Mouse (Mus musculus) heart, embryonic 14.5 days (tissue): ENCODE measurements around the gene Stx5a. TPM values are rescaled to one million over a fixed set of nuclear protein-coding genes. Genes with fewer than 3 reads are reported as not detected.

ENCODE experiments used
- ATAC-seq: fragments of 200-750 bp; cut with Nextera tagmentation; 2 replicates; pipeline ENCODE4 v1.8.0; 2017; ENCODE audit warnings: low read depth, moderate TSS enrichment; ENCODE audit not compliant: insufficient number of reproducible peaks, insufficient read depth, low FRiP score
- H3K27ac ChIP-seq, 2 experiments: fragments of 200-500 bp in 1 of 2; fragments of 300-500 bp in 1 of 2; sonication (generic) in 1 of 2; replicated peaks in 1 of 2; 2 replicates each; pipeline ENCODE4 v1.5.1; 2012 to 2014; ENCODE audit warnings: low read depth in 2 of 2, low read length in 2 of 2, control low read depth in 1 of 2, mild to moderate bottlenecking in 1 of 2, mixed read lengths in 1 of 2; ENCODE audit not compliant: control insufficient read depth in 1 of 2, insufficient read depth in 1 of 2
- H3K27me3 ChIP-seq: fragments of 300-500 bp; sonication (generic); 2 replicates; pipeline ENCODE4 v1.6.1; 2014; ENCODE audit warnings: mild to moderate bottlenecking, low read length, control low read depth; ENCODE audit not compliant: control insufficient read depth, insufficient read depth
- H3K36me3 ChIP-seq: fragments of 300-500 bp; sonication (generic); 2 replicates; pipeline ENCODE4 v1.6.1; 2014; ENCODE audit warnings: mild to moderate bottlenecking, control low read depth, low read length, mixed read lengths; ENCODE audit not compliant: control insufficient read depth, insufficient read depth
- H3K4me1 ChIP-seq, 2 experiments: fragments of 200-500 bp in 1 of 2; fragments of 300-500 bp in 1 of 2; sonication (generic) in 1 of 2; 2 replicates each; pipeline ENCODE4 v1.6.1; 2012 to 2014; ENCODE audit warnings: low read length in 2 of 2, control low read depth in 1 of 2, mixed read lengths in 1 of 2; ENCODE audit not compliant: control insufficient read depth in 2 of 2, insufficient read depth in 2 of 2
- H3K4me2 ChIP-seq: fragments of 300-500 bp; sonication (generic); 2 replicates; pipeline ENCODE4 v1.6.1; 2014; ENCODE audit warnings: mild to moderate bottlenecking, low read length
- H3K4me3 ChIP-seq, 2 experiments: fragments of 200-500 bp in 1 of 2; fragments of 300-500 bp in 1 of 2; sonication (generic) in 1 of 2; 2 replicates each; pipeline ENCODE4 v1.5.1; 2012 to 2014; ENCODE audit warnings: low read length in 2 of 2, mild to moderate bottlenecking in 2 of 2, control low read depth in 1 of 2, low read depth in 1 of 2, moderate library complexity in 1 of 2; ENCODE audit not compliant: control insufficient read depth in 1 of 2, insufficient read depth in 1 of 2
- H3K9ac ChIP-seq: fragments of 300-500 bp; sonication (generic); 2 replicates; pipeline ENCODE4 v1.6.1; 2014; ENCODE audit warnings: mild to moderate bottlenecking, low read length
- H3K9me3 ChIP-seq: fragments of 300-500 bp; sonication (generic); 2 replicates; pipeline ENCODE4 v1.6.1; 2016; ENCODE audit warnings: low read length, control low read depth; ENCODE audit not compliant: control insufficient read depth
- WGBS: fragments of 180-500 bp; shearing (Covaris S2); extraction: QIAGEN DNeasy Blood & Tissue Kit; methylation state at CpG from one replicate; pipeline ENCODE4 v1.1.7; 2014; 5-methylcytosine and 5-hydroxymethylcytosine counted together
- polyA plus RNA-seq: library from polyadenylated mRNA; unstranded; fragments of >200 nt; fragmentation: Nextera tagmentation; extraction: Ambion mirVana; gene quantifications from 2 replicates; pipeline ENCODE4 v1.2.1, GENCODE M21; 2014

The Stx5a gene
- polyA plus RNA-seq = 81.4 and 83.5 TPM in 2 replicates

- ATAC-seq = peak; percentile 94
- H3K27ac ChIP-seq = peak within 1 kb of the TSS; percentile 96 to 99
- H3K9me3 ChIP-seq = no peaks in the 10 kb centered on the region
- H3K4me3 ChIP-seq = peak within 1 kb of the TSS; percentile 66 to 79
- H3K36me3 ChIP-seq = peaks cover 70% of the 10 kb centered on the region
- H3K27me3 ChIP-seq = no peaks in the 10 kb centered on the region
- peaks cover 8 to 18% of the 10 kb centered on the region in 2 experiments for H3K4me1 ChIP-seq
- peak within 1 kb of the TSS; percentile 84 for H3K9ac ChIP-seq
- under 1% methylated on average over 36 of the region's 36 CpGs for WGBS
- peak within 1 kb of the TSS; percentile 90 for H3K4me2 ChIP-seq
These were observed at the start of gene Stx5a for GRCm38 (mm10) chr19:8741243-8741869. TSS of gene Stx5a (plus strand) at chr19:8741413.

- WGBS = 56% methylated on average over 9 of the region's 9 CpGs
- Histone ChIP-seq H3K4me1 (no peaks in the 10 kb centered on the region), H3K9me3 (no peaks in the 10 kb centered on the region), H3K9ac (no peak overlapping the region), H3K4me3 (no peak overlapping the region), H3K36me3 (no peaks in the 10 kb centered on the region), H3K27me3 (no peaks in the 10 kb centered on the region), H3K27ac (no peak overlapping the region), H3K4me2 (no peak overlapping the region)
- no peak for ATAC-seq
These were observed 49.2 kb upstream of the Stx5a start for GRCm38 (mm10) chr19:8691871-8692539.

GRCm38 (mm10) chr19:8692740-8693139 lies 48.5 kb upstream of the Stx5a start:
- Histone ChIP-seq H3K27me3 (no peaks in the 10 kb centered on the region), H3K4me3 (no peak overlapping the region), H3K27ac (no peak overlapping the region), H3K4me1 (no peaks in the 10 kb centered on the region), H3K36me3 (no peaks in the 10 kb centered on the region), H3K9me3 (no peaks in the 10 kb centered on the region), H3K4me2 (no peak overlapping the region), H3K9ac (no peak overlapping the region)
- no peak for ATAC-seq
- WGBS = 73% methylated on average over 5 of the region's 5 CpGs

GRCm38 (mm10) chr19:8695330-8695729 lies 45.9 kb upstream of the Stx5a start:
- Histone ChIP-seq H3K4me1 (no peaks in the 10 kb centered on the region), H3K4me3 (no peak overlapping the region), H3K36me3 (no peaks in the 10 kb centered on the region), H3K4me2 (no peak overlapping the region), H3K9ac (no peak overlapping the region), H3K27me3 (no peaks in the 10 kb centered on the region), H3K9me3 (no peaks in the 10 kb centered on the region), H3K27ac (no peak overlapping the region)
- 38% methylated on average over 6 of the region's 6 CpGs for WGBS
- 0 out of 2 replicates have a peak, but pooled peaks have one; percentile 45 for ATAC-seq

GRCm38 (mm10) chr19:8699652-8700051 lies 41.6 kb upstream of the Stx5a start:
- Histone ChIP-seq H3K4me2 (no peak overlapping the region), H3K9ac (no peak overlapping the region), H3K4me1 (no peaks in the 10 kb centered on the region), H3K9me3 (no peaks in the 10 kb centered on the region), H3K27me3 (no peaks in the 10 kb centered on the region), H3K4me3 (no peak overlapping the region), H3K36me3 (no peaks in the 10 kb centered on the region), H3K27ac (no peak overlapping the region)
- WGBS = 73% methylated on average over 9 of the region's 9 CpGs
- no peak for ATAC-seq

- WGBS = 57% methylated on average over 3 of the region's 3 CpGs
- ATAC-seq = no peak
These were observed 38.8 kb upstream of the Stx5a start for GRCm38 (mm10) chr19:8702458-8702857.

GRCm38 (mm10) chr19:8703571-8703970 lies 37.6 kb upstream of the Stx5a start:
- H3K27me3 ChIP-seq = no peaks in the 10 kb centered on the region
- no peak overlapping the region for H3K9ac ChIP-seq
- no peak overlapping the region for H3K4me2 ChIP-seq
- WGBS = 58% methylated on average over 4 of the region's 4 CpGs
- no peaks in the 10 kb centered on the region for H3K4me1 ChIP-seq
- H3K9me3 ChIP-seq = no peaks in the 10 kb centered on the region
- no peak overlapping the region for H3K4me3 ChIP-seq
- ATAC-seq = no peak
- H3K36me3 ChIP-seq = peaks cover 24% of the 10 kb centered on the region
- no peak overlapping the region for H3K27ac ChIP-seq

More at GRCm38 (mm10) chr19:8702458-8702857, 38.8 kb upstream of the Stx5a start:
- no peak overlapping the region for H3K4me2 ChIP-seq
- no peak overlapping the region for H3K4me3 ChIP-seq
- H3K36me3 ChIP-seq = peaks cover 13% of the 10 kb centered on the region
- no peaks in the 10 kb centered on the region for H3K9me3 ChIP-seq
- H3K27me3 ChIP-seq = no peaks in the 10 kb centered on the region
- no peak overlapping the region for H3K27ac ChIP-seq
- H3K9ac ChIP-seq = no peak overlapping the region
- H3K4me1 ChIP-seq = no peaks in the 10 kb centered on the region
